Mouse (Mus musculus): ENCODE measurements around the gene Smok3b. TPM values are rescaled to one million over a fixed set of nuclear protein-coding genes. Genes with fewer than 3 reads are reported as not detected.

Smok3b gene
- total RNA-seq, 1 experiment = not detected

DNA sequence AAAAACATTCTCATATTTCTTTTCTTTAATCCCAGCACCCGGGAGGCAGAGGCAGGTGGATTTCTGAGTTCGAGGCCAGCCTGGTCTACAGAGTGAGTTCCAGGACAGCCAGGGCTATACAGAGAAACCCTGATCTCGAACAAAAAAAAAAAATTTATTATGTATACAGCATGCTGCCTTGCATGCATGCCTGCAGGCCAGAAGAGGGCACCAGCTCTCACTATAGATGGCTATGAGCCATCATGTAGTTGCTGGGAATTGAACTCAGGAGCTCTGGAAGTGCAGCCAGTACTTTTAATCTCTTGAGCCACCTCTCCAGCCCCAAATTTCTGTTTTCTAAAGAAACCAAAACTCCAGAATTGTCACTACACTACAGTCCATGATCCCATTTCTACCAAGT lies 69.0 kb downstream of the Smok3b start:
- Histone ChIP-seq H3K9ac (ENCODE audit: insufficient read depth, low read depth, low read length, poor library complexity, severe bottlenecking) (no peak overlapping the region), H3K9me3 (ENCODE audit: control insufficient read depth, insufficient read depth, low read depth, low read length) (no peaks in the 10 kb centered on the region), H3K27ac (ENCODE audit: insufficient read depth, low read depth, low read length, poor library complexity, severe bottlenecking) (no peak overlapping the region; the same call in 1 of the 2 replicates), H3K4me1 (ENCODE audit: control insufficient read depth in 2 of 2, insufficient read depth in 2 of 2, low read length in 2 of 2, poor library complexity in 1 of 2) (peaks cover 4 to 6% of the 10 kb centered on the region in 2 experiments), H3K36me3 (ENCODE audit: control insufficient read depth, insufficient read depth, low read length, poor library complexity, severe bottlenecking) (peaks cover 20% of the 10 kb centered on the region), H3K4me3 (ENCODE audit: insufficient read depth in 1 of 2, low read depth in 1 of 2, low read length in 2 of 2, poor library complexity in 1 of 2, severe bottlenecking in 1 of 2) (no peak overlapping the region)
- peak; percentile 19 for DNase-seq (ENCODE audit: low read depth, low spot score)
- TF ChIP-seq ZC3H11A (IDR thresholded peaks at IDR 0.05; ENCODE audit: borderline replicate concordance, low read depth, low read length) (no peak), ZNF384 (IDR thresholded peaks at IDR 0.05; ENCODE audit: low read depth, low read length) (peak; percentile 69)
- in situ Hi-C loops (cut with MboI; ENCODE audit: low sequenced_read_pairs in 2 of 2, unreplicated experiment in 2 of 2) = no loop called here

DNA sequence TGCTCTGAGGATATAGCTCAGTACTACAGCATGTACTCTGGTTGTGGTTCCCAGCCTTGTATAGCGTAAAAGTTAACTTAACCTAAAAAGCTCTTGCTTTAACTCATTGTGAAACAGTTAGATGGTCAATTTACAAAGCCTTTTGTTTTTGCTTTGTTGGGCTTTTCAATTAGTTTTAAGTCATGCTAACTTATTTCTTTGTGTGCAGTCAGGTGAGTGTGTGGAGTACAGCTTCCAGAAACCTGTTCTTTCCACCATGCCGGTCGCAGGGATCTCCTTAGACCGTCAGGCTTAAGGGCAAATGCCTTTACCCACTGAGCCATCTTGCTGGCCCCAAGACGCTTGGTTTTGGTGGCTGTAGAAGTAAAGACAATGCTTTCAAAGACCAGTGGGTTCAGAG lies 69.5 kb downstream of the Smok3b start:
- peak; percentile 30 for DNase-seq (ENCODE audit: low read depth, low spot score)
- H3K4me1 ChIP-seq (ENCODE audit: control insufficient read depth in 2 of 2, insufficient read depth in 2 of 2, low read length in 2 of 2, poor library complexity in 1 of 2) = peaks cover 4 to 5% of the 10 kb centered on the region in 2 experiments
- in situ Hi-C loops (cut with MboI; ENCODE audit: low sequenced_read_pairs in 2 of 2, unreplicated experiment in 2 of 2) = no loop called here
- no peak overlapping the region for H3K9ac ChIP-seq (ENCODE audit: insufficient read depth, low read depth, low read length, poor library complexity, severe bottlenecking)
- no peaks in the 10 kb centered on the region for H3K9me3 ChIP-seq (ENCODE audit: control insufficient read depth, insufficient read depth, low read depth, low read length)
- no peak overlapping the region; the same call in 1 of the 2 replicates for H3K27ac ChIP-seq (ENCODE audit: insufficient read depth, low read depth, low read length, poor library complexity, severe bottlenecking)
- TF ChIP-seq MAFK (IDR thresholded peaks at IDR 0.05; ENCODE audit: insufficient read depth, low read depth, low read length) (no peak), ZNF384 (IDR thresholded peaks at IDR 0.05; ENCODE audit: low read depth, low read length) (no peak), ZC3H11A (IDR thresholded peaks at IDR 0.05; ENCODE audit: borderline replicate concordance, low read depth, low read length) (no peak), CHD2 (IDR thresholded peaks at IDR 0.05; ENCODE audit: low read depth, low read length) (no peak), HCFC1 (IDR thresholded peaks at IDR 0.05; ENCODE audit: borderline replicate concordance, insufficient read depth, low read length) (no peak)
- peaks cover 22% of the 10 kb centered on the region for H3K36me3 ChIP-seq (ENCODE audit: control insufficient read depth, insufficient read depth, low read length, poor library complexity, severe bottlenecking)
- H3K4me3 ChIP-seq (ENCODE audit: insufficient read depth in 1 of 2, low read depth in 1 of 2, low read length in 2 of 2, poor library complexity in 1 of 2, severe bottlenecking in 1 of 2) = no peak overlapping the region

DNA sequence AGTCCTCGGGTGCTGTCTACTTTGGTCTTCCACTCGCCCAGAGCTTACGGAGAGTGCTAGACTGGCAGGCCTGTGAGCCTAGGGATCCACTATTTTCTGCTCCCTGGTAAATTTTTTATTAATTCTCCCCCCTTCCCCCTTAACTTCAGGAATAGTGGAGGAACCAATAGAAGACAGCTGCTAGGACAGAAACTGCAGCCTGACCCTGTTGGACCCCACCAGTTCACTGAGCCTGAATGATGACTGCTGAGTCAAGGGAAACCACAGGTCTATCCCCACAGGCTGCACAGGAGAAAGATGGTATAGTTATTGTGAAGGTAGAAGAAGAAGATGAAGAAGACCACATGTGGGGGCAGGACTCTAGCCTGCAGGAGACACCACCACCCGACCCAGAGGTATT lies 71.5 kb downstream of the Smok3b start:
- Histone ChIP-seq H3K27ac (ENCODE audit: insufficient read depth, low read depth, low read length, poor library complexity, severe bottlenecking) (no peak overlapping the region), H3K9ac (ENCODE audit: insufficient read depth, low read depth, low read length, poor library complexity, severe bottlenecking) (no peak overlapping the region), H3K4me3 (ENCODE audit: insufficient read depth in 1 of 2, low read depth in 1 of 2, low read length in 2 of 2, poor library complexity in 1 of 2, severe bottlenecking in 1 of 2) (no peak overlapping the region), H3K36me3 (ENCODE audit: control insufficient read depth, insufficient read depth, low read length, poor library complexity, severe bottlenecking) (peaks cover 34% of the 10 kb centered on the region), H3K4me1 (ENCODE audit: control insufficient read depth in 2 of 2, insufficient read depth in 2 of 2, low read length in 2 of 2, poor library complexity in 1 of 2) (peaks cover 0 to 4% of the 10 kb centered on the region in 2 experiments; a peak in 2 of 4 replicates), H3K9me3 (ENCODE audit: control insufficient read depth, insufficient read depth, low read depth, low read length) (peaks cover 3% of the 10 kb centered on the region; the same call in 1 of the 2 replicates)
- no peak for DNase-seq (ENCODE audit: low read depth, low spot score)
- TF ChIP-seq ZNF384 (IDR thresholded peaks at IDR 0.05; ENCODE audit: low read depth, low read length) (no peak), CHD2 (IDR thresholded peaks at IDR 0.05; ENCODE audit: low read depth, low read length) (no peak), HCFC1 (IDR thresholded peaks at IDR 0.05; ENCODE audit: borderline replicate concordance, insufficient read depth, low read length) (no peak), ZC3H11A (IDR thresholded peaks at IDR 0.05; ENCODE audit: borderline replicate concordance, low read depth, low read length) (no peak), MAFK (IDR thresholded peaks at IDR 0.05; ENCODE audit: insufficient read depth, low read depth, low read length) (no peak)
- in situ Hi-C loops (cut with MboI; ENCODE audit: low sequenced_read_pairs in 2 of 2, unreplicated experiment in 2 of 2) = no loop called here

DNA sequence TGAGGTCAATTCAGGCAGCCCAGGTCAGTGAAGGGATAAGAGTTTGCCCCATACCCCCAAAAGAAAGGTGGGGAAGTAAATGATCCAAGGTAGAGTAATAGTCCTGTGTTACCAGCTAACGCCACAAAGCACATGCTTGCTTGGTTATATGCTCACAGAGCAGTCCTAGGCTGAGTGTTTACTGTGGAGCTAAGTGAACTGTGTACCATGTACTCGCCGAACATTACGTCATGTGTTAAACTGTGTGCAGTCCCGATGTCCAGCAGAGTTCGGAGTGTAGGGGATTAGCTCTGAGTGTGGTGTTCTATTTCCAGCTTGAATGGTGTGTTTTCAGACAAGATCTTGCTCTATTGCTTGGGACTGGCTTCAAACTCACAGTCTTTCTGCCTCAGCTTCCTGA lies 73.2 kb downstream of the Smok3b start:
- no peak overlapping the region for H3K4me3 ChIP-seq (ENCODE audit: insufficient read depth in 1 of 2, low read depth in 1 of 2, low read length in 2 of 2, poor library complexity in 1 of 2, severe bottlenecking in 1 of 2)
- DNase-seq (ENCODE audit: low read depth, low spot score) = no peak
- H3K27ac ChIP-seq (ENCODE audit: insufficient read depth, low read depth, low read length, poor library complexity, severe bottlenecking) = no peak overlapping the region
- in situ Hi-C loops (cut with MboI; ENCODE audit: low sequenced_read_pairs in 2 of 2, unreplicated experiment in 2 of 2) = no loop called here
- TF ChIP-seq ZC3H11A (IDR thresholded peaks at IDR 0.05; ENCODE audit: borderline replicate concordance, low read depth, low read length) (no peak), HCFC1 (IDR thresholded peaks at IDR 0.05; ENCODE audit: borderline replicate concordance, insufficient read depth, low read length) (no peak), MAFK (IDR thresholded peaks at IDR 0.05; ENCODE audit: insufficient read depth, low read depth, low read length) (no peak), CHD2 (IDR thresholded peaks at IDR 0.05; ENCODE audit: low read depth, low read length) (no peak), ZNF384 (IDR thresholded peaks at IDR 0.05; ENCODE audit: low read depth, low read length) (no peak)
- H3K4me1 ChIP-seq (ENCODE audit: control insufficient read depth in 2 of 2, insufficient read depth in 2 of 2, low read length in 2 of 2, poor library complexity in 1 of 2) = peaks cover 0 to under 1% of the 10 kb centered on the region in 2 experiments; a peak in 1 of 4 replicates
- peaks cover 43% of the 10 kb centered on the region for H3K36me3 ChIP-seq (ENCODE audit: control insufficient read depth, insufficient read depth, low read length, poor library complexity, severe bottlenecking)
- no peak overlapping the region for H3K9ac ChIP-seq (ENCODE audit: insufficient read depth, low read depth, low read length, poor library complexity, severe bottlenecking)
- H3K9me3 ChIP-seq (ENCODE audit: control insufficient read depth, insufficient read depth, low read depth, low read length) = peaks cover 3% of the 10 kb centered on the region; the same call in 1 of the 2 replicates

Other genes with a start within 250 kb of the Smok3b start
- gene Ppp1r35, start 242.6 kb upstream of the Smok3b start, total RNA-seq (2012; rRNA removed) = 27.6 and 34.5 TPM in 2 replicates
- 42.3 and 43.0 TPM in 2 replicates for gene Mepce, start 233.8 kb upstream of the Smok3b start, total RNA-seq (2012; rRNA removed)
- gene Zcwpw1, start 233.6 kb upstream of the Smok3b start, total RNA-seq (2012; rRNA removed) = 24.5 and 33.0 TPM in 2 replicates
- gene Pilra, start 185.1 kb upstream of the Smok3b start, total RNA-seq (2012; rRNA removed) = 0.21 and 0.62 TPM in 2 replicates
- not detected in 2 replicates for gene Pilrb1, start 163.3 kb upstream of the Smok3b start, total RNA-seq (2012; rRNA removed)
- not detected in 2 replicates for gene Pilrb2, start 149.6 kb upstream of the Smok3b start, total RNA-seq (2012; rRNA removed)
- 0.26 and 0.31 TPM in 2 replicates for gene Cyp3a13, start 99.8 kb upstream of the Smok3b start, total RNA-seq (2012; rRNA removed)
- gene Gjc3, start 58.3 kb upstream of the Smok3b start, total RNA-seq (2012; rRNA removed) = 0.04 TPM in 1 of 2 replicates, not detected in the other
- not detected in 2 replicates for gene Azgp1, start 39.9 kb upstream of the Smok3b start, total RNA-seq (2012; rRNA removed)
- gene Smok3a, start 168 bp upstream of the Smok3b start, total RNA-seq (2012; rRNA removed) = not detected in 2 replicates
- not detected in 2 replicates for gene Smok3c, start 31.8 kb downstream of the Smok3b start, total RNA-seq (2012; rRNA removed)
- gene Zkscan1, start 63.7 kb downstream of the Smok3b start, total RNA-seq (2012; rRNA removed) = 9.8 and 10.5 TPM in 2 replicates
- gene Zscan21, start 95.5 kb downstream of the Smok3b start, total RNA-seq (2012; rRNA removed) = 12.2 and 15.5 TPM in 2 replicates
- gene Zfp113, start 134.3 kb downstream of the Smok3b start, total RNA-seq (2012; rRNA removed) = 3.7 and 5.3 TPM in 2 replicates
- gene Cops6, start 139.6 kb downstream of the Smok3b start, total RNA-seq (2012; rRNA removed) = 98.6 and 122 TPM in 2 replicates
- gene Ap4m1, start 150.6 kb downstream of the Smok3b start, total RNA-seq (2012; rRNA removed) = 42.7 and 44.9 TPM in 2 replicates
- 327 and 403 TPM in 2 replicates for gene Mcm7, start 151.0 kb downstream of the Smok3b start, total RNA-seq (2012; rRNA removed)
- 59.3 and 81.1 TPM in 2 replicates for gene Taf6, start 166.0 kb downstream of the Smok3b start, total RNA-seq (2012; rRNA removed)
- gene Cnpy4, start 166.1 kb downstream of the Smok3b start, total RNA-seq (2012; rRNA removed) = 43.5 and 59.5 TPM in 2 replicates
- 2.5 and 3.1 TPM in 2 replicates for gene Mblac1, start 172.9 kb downstream of the Smok3b start, total RNA-seq (2012; rRNA removed)
- gene Nxpe5, start 204.5 kb downstream of the Smok3b start, total RNA-seq (2012; rRNA removed) = 0.09 TPM in 1 of 2 replicates, not detected in the other
- 87.2 and 87.3 TPM in 2 replicates for gene Lamtor4, start 234.1 kb downstream of the Smok3b start, total RNA-seq (2012; rRNA removed)
- 13.7 and 16.2 TPM in 2 replicates for gene BC037034, start 242.6 kb downstream of the Smok3b start, total RNA-seq (2012; rRNA removed)